Mouse (Mus musculus): Measurements from ENCODE around the gene Nbeal1. TPM values are rescaled to one million over a fixed set of nuclear protein-coding genes. Genes with fewer than 3 reads are reported as not detected.
A peak's percentile ranks its signal among the peaks of the same experiment; 100 is the strongest.
"Not testable (repeated sequence)": the region's sequence is repeated elsewhere in the genome, so short reads cannot be mapped to it uniquely, and the experiment has no call there.

Gene Nbeal1
- polyA plus RNA-seq, 1 experiment from 2014 or later = 7.5 TPM

DNA sequence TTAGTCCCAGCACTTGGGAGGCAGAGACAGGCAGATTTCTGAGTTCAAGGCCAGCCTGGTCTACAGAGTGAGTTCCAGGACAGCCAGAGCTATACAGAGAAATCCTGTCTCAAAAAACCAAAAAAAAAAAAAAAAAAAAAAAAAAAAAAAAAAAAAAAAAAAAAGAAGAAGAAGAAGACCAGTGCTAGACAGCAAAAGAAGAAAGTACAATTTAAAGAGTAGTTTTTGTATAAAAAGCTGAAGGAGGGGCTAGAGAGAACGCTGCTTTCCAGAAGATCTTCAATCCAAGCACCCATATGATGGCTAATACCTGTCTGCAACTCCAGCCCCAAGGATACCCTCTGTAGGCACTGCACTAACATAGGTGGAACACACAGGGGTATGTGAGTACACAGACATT, 2.6 kb upstream of the Nbeal1 start:
- H3K9me3 ChIP-seq (ENCODE audit: control insufficient read depth, low read length); H3K4me1 ChIP-seq (ENCODE audit: control insufficient read depth, insufficient read depth, low read length); H3K27me3 ChIP-seq (ENCODE audit: control insufficient read depth, insufficient read depth, low read length); ATAC-seq (ENCODE audit: low FRiP score); H3K27ac ChIP-seq (ENCODE audit: low read depth, low read length); H3K4me3 ChIP-seq (ENCODE audit: low read depth, low read length); DNase-seq (ENCODE audit: low spot score, missing footprints); H3K36me3 ChIP-seq (ENCODE audit: control insufficient read depth, insufficient read depth, low read length); H3K9ac ChIP-seq (ENCODE audit: low read length); H3K4me2 ChIP-seq: not testable (repeated sequence)
- 87% methylated on average over 1 of the region's 1 CpGs for WGBS

GRCm38 (mm10) chr1:60179376-60179775, 1.0 kb upstream of the Nbeal1 start:
- H3K27ac ChIP-seq (ENCODE audit: low read depth, low read length) = no peak overlapping the region
- peaks cover 10% of the 10 kb centered on the region for H3K4me1 ChIP-seq (ENCODE audit: control insufficient read depth, insufficient read depth, low read length)
- peak overlapping the region; percentile 66; the same call in 1 of the 2 replicates for H3K9ac ChIP-seq (ENCODE audit: low read length)
- H3K9me3 ChIP-seq (ENCODE audit: control insufficient read depth, low read length) = no peaks in the 10 kb centered on the region
- no peak overlapping the region for H3K4me3 ChIP-seq (ENCODE audit: low read depth, low read length)
- no peaks in the 10 kb centered on the region for H3K36me3 ChIP-seq (ENCODE audit: control insufficient read depth, insufficient read depth, low read length)
- DNase-seq (ENCODE audit: low spot score, missing footprints) (peak; percentile 88), ATAC-seq (ENCODE audit: low FRiP score) (no peak)
- H3K27me3 ChIP-seq (ENCODE audit: control insufficient read depth, insufficient read depth, low read length) = no peaks in the 10 kb centered on the region
- 30% methylated on average over 4 of the region's 4 CpGs for WGBS
- peak overlapping the region; percentile 52 for H3K4me2 ChIP-seq

DNA sequence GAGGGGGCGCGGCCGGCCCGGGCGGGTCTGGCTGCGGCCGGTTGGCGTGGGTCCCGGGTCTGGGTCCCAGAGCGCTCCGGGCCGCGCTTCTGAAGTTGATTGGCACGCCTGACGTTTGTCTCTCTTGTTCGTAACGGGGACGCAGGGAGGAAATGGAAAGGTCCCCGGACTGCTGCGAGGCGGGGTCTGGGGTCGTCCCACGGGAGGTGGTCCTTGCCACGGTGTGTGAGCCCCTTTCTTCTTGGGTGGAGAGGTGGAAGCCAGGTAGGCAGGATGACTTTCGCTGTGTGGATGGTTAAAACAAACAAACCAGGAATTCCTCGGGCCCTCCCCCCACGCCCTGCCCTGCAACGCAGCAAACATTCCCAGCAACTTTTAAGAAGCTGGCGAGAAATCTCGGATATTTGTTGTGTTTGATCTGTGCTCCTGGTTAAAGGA, 404 bp downstream of the Nbeal1 start:
- WGBS = under 1% methylated on average over 30 of the region's 30 CpGs
- Histone ChIP-seq H3K4me3 (ENCODE audit: low read depth, low read length) (peak overlapping the region; percentile 84), H3K36me3 (ENCODE audit: control insufficient read depth, insufficient read depth, low read length) (no peaks in the 10 kb centered on the region), H3K9ac (ENCODE audit: low read length) (peak overlapping the region; percentile 86), H3K27ac (ENCODE audit: low read depth, low read length) (peak overlapping the region; percentile 92), H3K9me3 (ENCODE audit: control insufficient read depth, low read length) (no peaks in the 10 kb centered on the region), H3K4me1 (ENCODE audit: control insufficient read depth, insufficient read depth, low read length) (peaks cover 10% of the 10 kb centered on the region), H3K27me3 (ENCODE audit: control insufficient read depth, insufficient read depth, low read length) (no peaks in the 10 kb centered on the region), H3K4me2 (peak overlapping the region; percentile 64)
- DNase-seq (ENCODE audit: low spot score, missing footprints) (peak; percentile 98), ATAC-seq (ENCODE audit: low FRiP score) (peak; percentile 88; the same call in 1 of the 2 replicates)

DNA sequence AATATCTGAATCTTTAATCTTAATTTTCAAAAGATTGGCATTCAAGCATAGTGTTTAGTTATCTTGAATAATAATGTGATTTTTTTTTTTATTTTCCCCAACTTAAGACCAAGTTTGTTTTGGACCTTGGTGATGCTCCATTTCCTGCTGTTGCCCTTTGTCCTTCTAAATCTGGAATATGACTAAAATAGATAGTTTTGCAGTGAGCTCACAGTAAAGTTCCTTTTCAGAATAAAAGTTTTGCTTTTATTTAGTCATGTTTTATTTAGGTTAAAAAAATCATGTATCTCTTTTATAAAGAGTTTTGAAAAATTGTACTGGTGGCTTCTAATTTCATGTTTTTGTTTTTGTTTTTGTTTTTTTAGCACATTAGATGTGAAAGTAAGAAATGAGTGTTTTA, 8.1 kb downstream of the Nbeal1 start:
- no peaks in the 10 kb centered on the region for H3K4me1 ChIP-seq (ENCODE audit: control insufficient read depth, insufficient read depth, low read length)
- DNase-seq (ENCODE audit: low spot score, missing footprints) (no peak), ATAC-seq (ENCODE audit: low FRiP score) (no peak)
- no peaks in the 10 kb centered on the region for H3K36me3 ChIP-seq (ENCODE audit: control insufficient read depth, insufficient read depth, low read length)
- no peaks in the 10 kb centered on the region for H3K27me3 ChIP-seq (ENCODE audit: control insufficient read depth, insufficient read depth, low read length)
- no peak overlapping the region for H3K9ac ChIP-seq (ENCODE audit: low read length)
- no peaks in the 10 kb centered on the region for H3K9me3 ChIP-seq (ENCODE audit: control insufficient read depth, low read length)
- H3K4me3 ChIP-seq (ENCODE audit: low read depth, low read length) = no peak overlapping the region
- no peak overlapping the region for H3K4me2 ChIP-seq
- no peak overlapping the region for H3K27ac ChIP-seq (ENCODE audit: low read depth, low read length)

- ATAC-seq (ENCODE audit: low FRiP score) = no peak
- peak; percentile 87 for DNase-seq (ENCODE audit: low spot score, missing footprints)
- H3K4me3 ChIP-seq (ENCODE audit: low read depth, low read length) = no peak overlapping the region
These were observed 16.4 kb downstream of the Nbeal1 start for GRCm38 (mm10) chr1:60196813-60197212.

DNA sequence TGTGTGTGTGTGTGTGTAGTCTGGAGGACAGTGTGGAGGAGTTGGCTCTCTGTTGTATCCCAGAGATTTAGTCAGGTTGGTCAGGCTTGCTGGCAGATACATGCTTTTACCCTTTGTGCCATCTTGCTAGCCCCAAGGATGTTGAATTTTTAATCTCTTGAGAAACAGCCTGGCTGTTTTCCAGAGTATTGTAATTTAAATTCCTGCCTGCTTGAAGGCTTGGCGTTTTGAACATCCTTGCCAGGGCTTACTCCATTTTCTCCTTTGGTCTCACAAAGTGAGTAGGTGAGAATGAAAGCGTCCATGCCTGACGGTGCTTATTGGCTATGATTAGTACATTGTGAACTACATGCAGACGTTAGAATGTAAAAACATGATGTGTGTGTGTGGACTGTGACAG, 18.6 kb downstream of the Nbeal1 start:
- WGBS = 77% methylated on average over 4 of the region's 4 CpGs
- no peak overlapping the region for H3K9ac ChIP-seq (ENCODE audit: low read length)
- DNase-seq (ENCODE audit: low spot score, missing footprints) = no peak
- no peaks in the 10 kb centered on the region for H3K4me1 ChIP-seq (ENCODE audit: control insufficient read depth, insufficient read depth, low read length)
- H3K9me3 ChIP-seq (ENCODE audit: control insufficient read depth, low read length) = no peaks in the 10 kb centered on the region
- no peaks in the 10 kb centered on the region for H3K27me3 ChIP-seq (ENCODE audit: control insufficient read depth, insufficient read depth, low read length)
- no peak for ATAC-seq (ENCODE audit: low FRiP score)
- peaks cover 11% of the 10 kb centered on the region for H3K36me3 ChIP-seq (ENCODE audit: control insufficient read depth, insufficient read depth, low read length)
- H3K4me3 ChIP-seq (ENCODE audit: low read depth, low read length) = no peak overlapping the region
- H3K4me2 ChIP-seq = no peak overlapping the region
- H3K27ac ChIP-seq (ENCODE audit: low read depth, low read length) = no peak overlapping the region

More at GRCm38 (mm10) chr1:60196813-60197212, 16.4 kb downstream of the Nbeal1 start:
- peaks cover 6% of the 10 kb centered on the region for H3K36me3 ChIP-seq (ENCODE audit: control insufficient read depth, insufficient read depth, low read length)
- H3K27me3 ChIP-seq (ENCODE audit: control insufficient read depth, insufficient read depth, low read length) = no peaks in the 10 kb centered on the region
- H3K27ac ChIP-seq (ENCODE audit: low read depth, low read length) = no peak overlapping the region
- no peaks in the 10 kb centered on the region for H3K4me1 ChIP-seq (ENCODE audit: control insufficient read depth, insufficient read depth, low read length)
- no peaks in the 10 kb centered on the region for H3K9me3 ChIP-seq (ENCODE audit: control insufficient read depth, low read length)
- no peak overlapping the region for H3K4me2 ChIP-seq
- no peak overlapping the region for H3K9ac ChIP-seq (ENCODE audit: low read length)
- WGBS = 67% methylated on average over 3 of the region's 3 CpGs

GRCm38 (mm10) chr1:60236261-60236660, 55.9 kb downstream of the Nbeal1 start:
- Histone ChIP-seq H3K9ac (ENCODE audit: low read length) (no peak overlapping the region), H3K4me2 (no peak overlapping the region), H3K4me3 (ENCODE audit: low read depth, low read length) (no peak overlapping the region), H3K4me1 (ENCODE audit: control insufficient read depth, insufficient read depth, low read length) (no peaks in the 10 kb centered on the region), H3K27ac (ENCODE audit: low read depth, low read length) (no peak overlapping the region), H3K27me3 (ENCODE audit: control insufficient read depth, insufficient read depth, low read length) (no peaks in the 10 kb centered on the region), H3K9me3 (ENCODE audit: control insufficient read depth, low read length) (no peaks in the 10 kb centered on the region), H3K36me3 (ENCODE audit: control insufficient read depth, insufficient read depth, low read length) (peaks cover 4% of the 10 kb centered on the region)
- DNase-seq (ENCODE audit: low spot score, missing footprints) = no peak
- ATAC-seq (ENCODE audit: low FRiP score) = no peak
- WGBS = 90% methylated on average over 4 of the region's 4 CpGs

- ATAC-seq (ENCODE audit: low FRiP score) (no peak), DNase-seq (ENCODE audit: low spot score, missing footprints) (no peak)
- Histone ChIP-seq H3K4me3 (ENCODE audit: low read depth, low read length) (no peak overlapping the region), H3K27me3 (ENCODE audit: control insufficient read depth, insufficient read depth, low read length) (no peaks in the 10 kb centered on the region), H3K4me2 (no peak overlapping the region), H3K4me1 (ENCODE audit: control insufficient read depth, insufficient read depth, low read length) (no peaks in the 10 kb centered on the region), H3K9ac (ENCODE audit: low read length) (no peak overlapping the region), H3K36me3 (ENCODE audit: control insufficient read depth, insufficient read depth, low read length) (peaks cover 4% of the 10 kb centered on the region), H3K9me3 (ENCODE audit: control insufficient read depth, low read length) (no peaks in the 10 kb centered on the region), H3K27ac (ENCODE audit: low read depth, low read length) (no peak overlapping the region)
These were observed 60.0 kb downstream of the Nbeal1 start for GRCm38 (mm10) chr1:60240430-60240829.

- H3K36me3 ChIP-seq (ENCODE audit: control insufficient read depth, insufficient read depth, low read length) = no peaks in the 10 kb centered on the region
- no peaks in the 10 kb centered on the region for H3K9me3 ChIP-seq (ENCODE audit: control insufficient read depth, low read length)
- ATAC-seq (ENCODE audit: low FRiP score) = no peak
- no peaks in the 10 kb centered on the region for H3K4me1 ChIP-seq (ENCODE audit: control insufficient read depth, insufficient read depth, low read length)
- DNase-seq (ENCODE audit: low spot score, missing footprints) = no peak
- H3K4me2 ChIP-seq = no peak overlapping the region
- H3K4me3 ChIP-seq (ENCODE audit: low read depth, low read length) = no peak overlapping the region
- H3K9ac ChIP-seq (ENCODE audit: low read length) = no peak overlapping the region
- H3K27me3 ChIP-seq (ENCODE audit: control insufficient read depth, insufficient read depth, low read length) = no peaks in the 10 kb centered on the region
- H3K27ac ChIP-seq (ENCODE audit: low read depth, low read length) = no peak overlapping the region
- 95% methylated on average over 3 of the region's 3 CpGs for WGBS
These were observed 87.7 kb downstream of the Nbeal1 start for GRCm38 (mm10) chr1:60268113-60268512.

DNA sequence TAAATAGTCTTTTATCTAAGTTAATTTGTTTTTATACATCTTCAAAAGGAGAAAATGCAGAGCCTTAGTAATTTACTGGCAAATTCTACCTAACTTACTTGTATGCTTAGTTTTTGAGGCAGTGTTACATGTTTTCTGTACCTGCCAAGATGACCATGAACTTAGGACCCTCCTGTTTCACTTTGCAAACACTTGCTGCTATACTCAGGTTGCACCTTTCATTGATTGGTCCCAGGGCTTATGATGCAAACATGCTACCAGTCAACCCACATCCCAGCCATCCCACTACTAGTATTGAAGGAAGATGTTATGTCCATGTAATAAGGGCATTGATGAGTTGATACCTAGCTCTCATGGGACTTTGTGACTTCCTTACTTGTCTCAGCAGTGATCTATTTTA, 88.9 kb downstream of the Nbeal1 start:
- ATAC-seq (ENCODE audit: low FRiP score) (no peak), DNase-seq (ENCODE audit: low spot score, missing footprints) (no peak)
- Histone ChIP-seq H3K4me2 (no peak overlapping the region), H3K9me3 (ENCODE audit: control insufficient read depth, low read length) (no peaks in the 10 kb centered on the region), H3K4me1 (ENCODE audit: control insufficient read depth, insufficient read depth, low read length) (no peaks in the 10 kb centered on the region), H3K9ac (ENCODE audit: low read length) (no peak overlapping the region), H3K27ac (ENCODE audit: low read depth, low read length) (no peak overlapping the region), H3K4me3 (ENCODE audit: low read depth, low read length) (no peak overlapping the region), H3K36me3 (ENCODE audit: control insufficient read depth, insufficient read depth, low read length) (no peaks in the 10 kb centered on the region), H3K27me3 (ENCODE audit: control insufficient read depth, insufficient read depth, low read length) (no peaks in the 10 kb centered on the region)

All from midbrain, embryonic 11.5 days (tissue).